Mouse (Mus musculus): ENCODE measurements around the gene Cdc40.
A peak's percentile ranks its signal among the peaks of the same experiment; 100 is the strongest.

The Cdc40 gene

GRCm38 (mm10) chr10:40882831-40883643 is at the start of gene Cdc40, which contains the start of gene Wasf1:
TSS of gene Cdc40 (minus strand) at chr10:40883311.
TSS of gene Wasf1 (plus strand) at chr10:40883475.
- peak; percentile 74 to 80 for DNase-seq (ENCODE audit: low read depth in 1 of 2, low spot score in 2 of 2)

DNA sequence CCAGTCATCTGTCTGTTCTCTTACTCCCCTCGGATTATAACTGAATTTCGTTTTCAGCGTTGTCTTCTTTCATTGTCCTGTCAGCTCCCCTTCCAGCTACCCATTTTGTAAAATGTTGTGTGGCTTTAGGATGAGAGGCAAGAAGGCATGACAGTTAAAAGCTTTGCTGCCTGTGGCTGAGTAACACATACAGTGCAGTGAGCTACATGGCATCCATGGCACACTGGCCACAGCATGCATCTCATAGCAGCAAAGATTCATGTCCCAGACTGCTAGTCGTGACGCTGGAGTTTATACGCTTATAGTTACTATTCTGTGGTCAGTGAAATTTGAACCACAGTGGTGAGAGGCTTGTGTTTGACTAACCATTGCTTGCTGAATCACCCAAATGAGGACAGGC is 36.4 kb upstream of the Cdc40 start:
- DNase-seq (ENCODE audit: low read depth in 1 of 2, low spot score in 2 of 2) = no peak

- no peak for DNase-seq (ENCODE audit: low read depth in 1 of 2, low spot score in 2 of 2)
These were observed 35.7 kb upstream of the Cdc40 start for GRCm38 (mm10) chr10:40918669-40919440.

DNA sequence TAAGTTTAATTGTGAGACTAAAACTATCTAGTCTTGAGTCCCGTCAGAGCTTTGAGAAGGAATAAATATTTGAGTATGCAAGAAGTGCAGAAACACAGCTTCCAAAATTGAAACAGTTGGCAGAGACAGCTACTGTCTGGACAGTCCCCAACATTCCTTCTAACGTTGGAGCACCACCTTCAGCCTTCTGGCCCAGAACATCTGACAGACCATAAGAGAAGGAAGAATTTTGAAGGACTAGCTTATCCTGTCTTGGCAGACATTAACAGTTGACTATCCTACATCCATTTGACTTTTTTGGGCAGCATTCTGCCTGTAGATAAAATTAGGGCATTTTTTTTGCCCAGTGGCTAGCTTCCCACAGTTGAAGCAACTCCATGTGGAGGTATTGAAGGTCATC is 32.1 kb upstream of the Cdc40 start:
- DNase-seq (ENCODE audit: low read depth in 1 of 2, low spot score in 2 of 2) = no peak

- DNase-seq (ENCODE audit: low read depth in 1 of 2, low spot score in 2 of 2) = no peak
These were observed 27.7 kb upstream of the Cdc40 start for GRCm38 (mm10) chr10:40910811-40911210.

GRCm38 (mm10) chr10:40908580-40908979 is 25.5 kb upstream of the Cdc40 start:
- DNase-seq (ENCODE audit: low read depth in 1 of 2, low spot score in 2 of 2) = no peak

GRCm38 (mm10) chr10:40906802-40907201 is 23.7 kb upstream of the Cdc40 start:
- DNase-seq (ENCODE audit: low read depth in 1 of 2, low spot score in 2 of 2) = no peak

- DNase-seq (ENCODE audit: low read depth in 1 of 2, low spot score in 2 of 2) = no peak
These were observed 23.0 kb upstream of the Cdc40 start for GRCm38 (mm10) chr10:40906131-40906530.

- DNase-seq (ENCODE audit: low read depth in 1 of 2, low spot score in 2 of 2) = no peak
These were observed 18.7 kb upstream of the Cdc40 start for GRCm38 (mm10) chr10:40901786-40902185.

DNA sequence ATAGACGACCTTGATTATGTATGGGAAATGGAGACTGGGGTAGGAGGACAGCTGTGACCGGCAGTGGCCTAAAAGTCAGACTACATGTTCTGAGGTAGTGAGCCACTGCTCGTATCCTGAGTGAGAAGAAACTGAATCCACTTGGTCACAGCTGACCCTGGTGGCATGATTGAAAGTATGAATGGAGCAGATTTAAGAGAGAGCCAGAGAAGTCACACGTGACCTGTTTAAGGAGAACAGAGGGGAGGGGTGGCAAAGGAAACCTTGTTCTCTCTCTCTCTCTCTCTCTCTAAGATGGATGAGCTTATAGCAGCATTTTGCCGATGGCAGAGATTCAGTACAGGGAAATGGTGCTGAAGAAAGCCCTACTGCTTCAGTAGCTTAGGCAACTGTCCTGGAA is 13.5 kb upstream of the Cdc40 start:
- no peak for DNase-seq (ENCODE audit: low read depth in 1 of 2, low spot score in 2 of 2)

GRCm38 (mm10) chr10:40895765-40896164 is 12.7 kb upstream of the Cdc40 start:
- no peak for DNase-seq (ENCODE audit: low read depth in 1 of 2, low spot score in 2 of 2)

GRCm38 (mm10) chr10:40889146-40889545 is 6.0 kb upstream of the Cdc40 start:
- DNase-seq (ENCODE audit: low read depth in 1 of 2, low spot score in 2 of 2) = no peak

DNA sequence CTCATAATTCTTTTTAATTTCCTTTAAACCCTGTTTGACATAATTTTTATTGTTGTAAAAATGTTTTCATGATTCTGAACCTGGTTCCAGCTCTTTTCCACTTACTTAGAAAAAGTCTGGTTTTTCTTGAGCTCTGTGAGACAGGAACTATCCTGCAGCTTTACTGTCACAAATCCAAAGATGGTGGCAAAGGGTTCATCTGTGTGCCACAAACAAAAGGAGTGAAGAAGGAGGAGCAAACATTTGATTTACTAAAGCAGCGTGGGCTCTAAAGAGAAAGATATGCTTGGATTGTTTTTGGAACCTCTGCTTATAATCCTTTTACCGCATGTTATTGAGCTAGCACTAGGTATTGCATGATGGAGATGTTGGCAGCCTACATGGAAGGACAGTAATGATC is 4.2 kb upstream of the Cdc40 start:
- no peak for DNase-seq (ENCODE audit: low read depth in 1 of 2, low spot score in 2 of 2)

DNA sequence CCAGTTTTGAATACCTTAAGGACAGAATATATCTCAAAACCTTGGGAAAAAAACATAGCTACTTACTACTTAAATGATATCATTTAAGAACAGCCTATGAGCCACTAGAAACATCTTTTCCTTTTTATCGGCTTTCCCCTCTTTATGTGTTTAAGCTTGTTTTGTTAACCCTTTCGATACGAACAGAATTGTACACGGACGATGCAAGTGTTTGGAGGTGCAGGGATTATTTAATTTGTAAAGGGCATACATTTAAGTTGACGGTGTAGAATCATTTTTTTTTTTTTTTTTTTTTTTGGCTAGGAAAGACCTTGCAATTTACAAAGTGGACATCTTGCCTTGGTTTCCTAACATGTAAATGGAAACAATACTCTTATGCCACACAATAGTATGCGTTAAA is 2.3 kb upstream of the Cdc40 start:
- no peak for DNase-seq (ENCODE audit: low read depth in 1 of 2, low spot score in 2 of 2)

DNA sequence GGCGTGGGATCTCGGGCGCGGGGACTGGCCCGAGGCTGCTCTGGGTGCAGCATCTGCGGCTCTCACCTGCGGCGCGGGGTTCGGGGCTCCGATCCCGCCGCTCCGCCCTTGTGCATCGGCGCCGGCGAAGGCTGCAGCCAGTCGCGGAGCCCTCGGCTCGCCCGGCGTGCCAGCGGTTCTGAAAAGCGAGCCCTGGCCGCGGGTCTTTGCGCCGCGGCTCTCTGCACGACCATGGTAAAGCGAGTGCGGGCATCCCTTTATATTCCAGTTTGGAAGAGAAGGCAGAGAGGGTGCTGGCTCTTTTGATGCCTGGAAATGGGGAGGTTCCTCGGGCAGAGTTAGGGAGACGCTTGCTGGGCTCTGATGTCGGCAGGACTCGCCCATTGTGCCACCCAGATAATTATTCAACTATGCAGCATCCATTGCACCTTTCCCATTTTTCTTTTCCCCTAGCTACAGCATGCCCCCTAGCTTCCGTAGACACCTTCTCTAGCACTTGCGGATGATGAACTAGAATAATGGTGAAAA is 1.2 kb upstream of the Cdc40 start:
- DNase-seq (ENCODE audit: low read depth in 1 of 2, low spot score in 2 of 2) = no peak

DNA sequence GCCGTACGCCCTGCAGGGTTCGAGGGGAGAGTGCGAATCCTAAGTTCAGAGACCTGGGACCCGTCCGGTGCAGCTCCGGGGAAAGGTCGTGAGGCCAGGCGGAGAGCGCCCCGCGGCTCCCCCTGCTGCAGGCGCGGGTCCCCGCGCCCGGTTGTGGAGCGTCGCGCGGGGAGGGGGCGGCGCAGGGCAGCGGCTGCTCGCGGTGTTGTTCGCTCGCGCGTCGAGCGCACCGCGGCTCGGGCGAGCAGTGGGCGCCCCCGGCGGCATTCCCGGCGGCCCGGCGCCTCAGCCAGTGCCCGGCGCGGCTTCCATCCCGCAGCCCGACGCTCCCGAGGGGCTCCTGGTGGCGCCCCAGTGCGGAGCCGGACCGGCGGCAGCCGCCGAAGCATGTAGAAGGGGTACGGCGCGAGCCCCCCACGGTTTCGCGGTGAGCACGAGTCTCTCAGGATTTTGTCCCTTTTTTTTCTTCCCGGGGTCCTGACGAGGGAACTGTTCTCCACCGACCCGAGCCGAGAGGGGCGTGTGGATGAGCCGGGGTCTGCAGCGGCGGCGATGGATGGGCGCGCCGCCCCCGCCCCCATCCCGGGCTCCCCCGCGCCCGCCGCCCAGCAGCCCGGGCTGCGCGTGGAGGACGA is 650 bp upstream of the Cdc40 start:
- no peak for DNase-seq (ENCODE audit: low read depth in 1 of 2, low spot score in 2 of 2)

GRCm38 (mm10) chr10:40882333-40882732 is 778 bp downstream of the Cdc40 start:
- peak in 1 of 2 experiments; percentile 2 for DNase-seq (ENCODE audit: low read depth in 1 of 2, low spot score in 2 of 2)

GRCm38 (mm10) chr10:40881236-40881635 is 1.9 kb downstream of the Cdc40 start:
- no peak for DNase-seq (ENCODE audit: low read depth in 1 of 2, low spot score in 2 of 2)

DNA sequence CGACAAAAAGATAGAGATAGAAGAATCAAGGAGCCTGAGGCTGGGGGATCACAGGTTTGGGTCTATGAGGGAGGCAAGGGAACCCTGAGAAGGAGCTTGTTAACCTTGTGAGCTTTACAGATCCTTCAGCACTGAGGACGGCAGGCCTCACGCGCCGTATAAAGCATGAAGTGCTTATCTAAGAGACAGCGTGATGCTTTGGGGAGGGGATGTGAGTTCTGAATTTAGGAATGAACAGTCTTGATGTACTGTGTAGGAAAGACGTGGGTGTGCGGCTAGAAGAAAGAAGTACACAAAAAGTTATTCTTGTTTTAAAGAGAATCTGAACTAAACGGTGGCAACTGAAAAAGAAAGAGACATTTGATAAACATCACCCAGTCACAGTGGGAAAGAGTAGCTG is 3.1 kb downstream of the Cdc40 start:
- no peak for DNase-seq (ENCODE audit: low read depth in 1 of 2, low spot score in 2 of 2)

DNA sequence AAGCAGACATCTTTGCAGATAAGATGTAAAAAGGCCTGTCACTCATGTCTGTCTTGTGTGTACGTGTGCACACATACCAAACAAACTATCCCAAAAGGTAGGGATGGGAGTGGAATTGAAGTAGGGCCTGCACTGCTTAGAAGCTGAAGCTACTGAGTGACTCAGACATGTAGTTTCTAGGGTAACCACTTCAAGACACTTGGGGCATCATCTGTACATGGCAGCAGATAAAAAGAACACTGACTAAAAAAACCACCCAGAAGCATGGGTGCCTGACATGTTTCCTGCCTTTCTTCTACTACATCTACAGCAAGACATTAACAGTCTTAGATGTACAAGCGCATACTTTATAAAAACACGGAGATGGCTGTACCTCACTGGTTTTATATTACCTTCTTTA is 4.9 kb downstream of the Cdc40 start:
- DNase-seq (ENCODE audit: low read depth in 1 of 2, low spot score in 2 of 2) = no peak

DNA sequence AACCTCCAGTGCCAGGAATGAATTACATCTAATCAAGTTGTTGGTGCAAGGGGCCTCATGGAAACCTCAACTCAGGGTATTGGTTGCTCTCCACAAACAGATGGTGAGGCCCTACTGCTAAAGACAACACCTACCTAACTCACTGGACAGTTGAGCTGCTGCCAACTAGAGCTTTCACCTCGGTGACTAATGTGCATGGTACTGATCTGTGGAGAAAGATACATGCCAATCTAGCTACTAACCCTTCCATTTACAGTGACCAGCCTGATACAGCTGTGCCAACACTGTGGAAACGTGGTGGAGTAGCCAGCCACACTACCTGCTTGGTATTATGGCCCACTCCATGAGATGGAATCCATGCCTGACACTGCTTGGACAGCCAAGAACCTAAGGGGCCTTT is 11.1 kb downstream of the Cdc40 start:
- DNase-seq (ENCODE audit: low read depth in 1 of 2, low spot score in 2 of 2) = no peak

DNA sequence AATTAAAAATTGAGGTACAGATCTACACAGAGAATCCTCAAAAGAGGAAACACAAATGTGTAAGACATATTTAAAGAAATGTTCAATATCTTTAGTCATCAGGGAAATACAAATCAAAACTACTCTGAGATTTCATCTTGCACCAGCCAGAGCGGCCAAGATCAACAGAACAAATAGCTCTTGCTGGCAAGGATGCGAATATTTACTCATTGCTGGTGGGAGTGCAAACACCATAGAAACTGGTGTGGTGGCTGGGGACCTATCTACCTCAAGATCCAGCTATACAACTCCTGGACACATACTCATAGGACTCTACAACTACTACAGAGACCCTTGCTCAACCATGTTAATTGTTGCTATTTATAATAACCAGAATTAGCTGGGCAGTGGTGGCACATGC is 11.8 kb downstream of the Cdc40 start:
- DNase-seq (ENCODE audit: low read depth in 1 of 2, low spot score in 2 of 2) = no peak
